In genomic region chr19:45388551-45388950, GRCm38 (mm10) we compare ENCODE assay signal across 15 mouse cellular contexts. TPM values are rescaled to one million over a fixed set of nuclear protein-coding genes. Genes with fewer than 3 reads are reported as not detected.
DNase-seq lines count a peak whose midpoint lies in the region; TF ChIP-seq lines count a peak whose summit lies in the region.
"Had no signal": no experiment of that assay in that cellular context is flagged by ENCODE, and none has a peak within 500 bp of the region (broad histone marks: within the 10 kb centered on the region; RNA-seq: fewer than 3 reads in every experiment).

No protein-coding gene starts in this region.

- TF ChIP-seq CTCF in brain, embryonic 14.5 days (IDR thresholded peaks at IDR 0.05; ENCODE audit: borderline replicate concordance, extremely low read depth, insufficient read depth, insufficient read length) = no peak

- no peak for TF ChIP-seq POLR2A in brain, embryonic 14.5 days (IDR thresholded peaks at IDR 0.05; ENCODE audit: borderline replicate concordance, extremely low read depth, insufficient read depth, insufficient read length, poor library complexity, severe bottlenecking)

- DNase-seq in kidney, postnatal 14 days = peak; percentile 36
- no peak for DNase-seq in kidney, adult 18-20 months
- peak; percentile 18 for DNase-seq in lung, postnatal 10 days
- DNase-seq in lung, postnatal 14 days = no peak
- peak; percentile 20 for DNase-seq in brain, embryonic 14.5 days (ENCODE audit: low read depth)
- peak; percentile 16 for DNase-seq in retina, postnatal 1 day
- DNase-seq: adrenal gland, adult 2 months; B cell, adult 2 months; cerebellum, adult 8-10 months; cerebellum, postnatal 25 days; gastrocnemius, postnatal 25 days; heart, adult 11 months; liver, embryonic 13.5 days; lung, adult 2 months; right cerebral cortex, postnatal 25 days had no signal

RNA-seq across cellular contexts. Expression of gene Btrc, which starts 25.0 kb away (rescaled TPM):
- 45.1 and 55.9 TPM in 2 replicates for polyA plus RNA-seq in brain, embryonic 14.5 days (2012; rRNA removed)

Comparison
In these comparisons a context has a peak if more than half of its experiments do, and no peak if none do; other contexts are left out.
1. DNase-seq: peak in kidney, postnatal 14 days (single experiment), lung, postnatal 10 days (single experiment), brain, embryonic 14.5 days (single experiment) and retina, postnatal 1 day (single experiment); none in kidney, adult 18-20 months (single experiment) and lung, postnatal 14 days (single experiment).